Mouse (Mus musculus): ENCODE results near the gene Arid3a. TPM values are rescaled to one million over a fixed set of nuclear protein-coding genes. Genes with fewer than 3 reads are reported as not detected.

Arid3a gene
- polyA plus RNA-seq, 1 experiment, result 12.5 TPM

- 91% methylated on average over 13 of the region's 13 CpGs for WGBS
- TF ChIP-seq CTCF (IDR thresholded peaks at IDR 0.05; ENCODE audit: borderline replicate concordance, control insufficient read depth, extremely low read depth, insufficient read depth, low read length, poor library complexity) (no peak), POLR2A (IDR thresholded peaks at IDR 0.05; ENCODE audit: control insufficient read depth, extremely low read depth, insufficient read depth, low read length, poor library complexity) (no peak)
- H3K4me1 ChIP-seq (replicated peaks; ENCODE audit: control insufficient read depth, insufficient read depth, low read length), result peaks cover 14% of the 10 kb centered on the region
- H3K27ac ChIP-seq (ENCODE audit: control insufficient read depth, insufficient read depth, low read length), result no peak overlapping the region
- DNase-seq, result no peak
- no peaks in the 10 kb centered on the region for H3K36me3 ChIP-seq (ENCODE audit: control insufficient read depth, insufficient read depth, low read length)
- H3K27me3 ChIP-seq (ENCODE audit: control insufficient read depth, insufficient read depth, low read length), result no peaks in the 10 kb centered on the region
- H3K4me3 ChIP-seq (ENCODE audit: control insufficient read depth, insufficient read depth, low read length), result no peak overlapping the region
These were observed 7.5 kb downstream of the Arid3a start for GRCm38 (mm10) chr10:79934272-79934721.

- Histone ChIP-seq H3K27me3 (ENCODE audit: control insufficient read depth, insufficient read depth, low read length) (no peaks in the 10 kb centered on the region), H3K36me3 (ENCODE audit: control insufficient read depth, insufficient read depth, low read length) (no peaks in the 10 kb centered on the region), H3K4me1 (replicated peaks; ENCODE audit: control insufficient read depth, insufficient read depth, low read length) (peaks cover 14% of the 10 kb centered on the region), H3K4me3 (ENCODE audit: control insufficient read depth, insufficient read depth, low read length) (no peak overlapping the region), H3K27ac (ENCODE audit: control insufficient read depth, insufficient read depth, low read length) (no peak overlapping the region)
- TF ChIP-seq POLR2A (IDR thresholded peaks at IDR 0.05; ENCODE audit: control insufficient read depth, extremely low read depth, insufficient read depth, low read length, poor library complexity) (no peak), CTCF (IDR thresholded peaks at IDR 0.05; ENCODE audit: borderline replicate concordance, control insufficient read depth, extremely low read depth, insufficient read depth, low read length, poor library complexity) (no peak)
- WGBS, result 97% methylated on average over 16 of the region's 16 CpGs
- no peak for DNase-seq
These were observed 8.1 kb downstream of the Arid3a start for GRCm38 (mm10) chr10:79934794-79935569.

GRCm38 (mm10) chr10:79936284-79936910 lies 9.6 kb downstream of the Arid3a start:
- H3K4me1 ChIP-seq (replicated peaks; ENCODE audit: control insufficient read depth, insufficient read depth, low read length), result peaks cover 16% of the 10 kb centered on the region
- no peaks in the 10 kb centered on the region for H3K36me3 ChIP-seq (ENCODE audit: control insufficient read depth, insufficient read depth, low read length)
- DNase-seq, result no peak
- no peak overlapping the region for H3K4me3 ChIP-seq (ENCODE audit: control insufficient read depth, insufficient read depth, low read length)
- no peak overlapping the region for H3K27ac ChIP-seq (ENCODE audit: control insufficient read depth, insufficient read depth, low read length)
- no peak for TF ChIP-seq POLR2A (IDR thresholded peaks at IDR 0.05; ENCODE audit: control insufficient read depth, extremely low read depth, insufficient read depth, low read length, poor library complexity)
- no peak for TF ChIP-seq CTCF (IDR thresholded peaks at IDR 0.05; ENCODE audit: borderline replicate concordance, control insufficient read depth, extremely low read depth, insufficient read depth, low read length, poor library complexity)
- no peaks in the 10 kb centered on the region for H3K27me3 ChIP-seq (ENCODE audit: control insufficient read depth, insufficient read depth, low read length)
- WGBS, result 25% methylated on average over 10 of the region's 10 CpGs

- H3K27me3 ChIP-seq (ENCODE audit: control insufficient read depth, insufficient read depth, low read length), result no peaks in the 10 kb centered on the region
- no peaks in the 10 kb centered on the region for H3K36me3 ChIP-seq (ENCODE audit: control insufficient read depth, insufficient read depth, low read length)
- 2% methylated on average over 27 of the region's 27 CpGs for WGBS
- DNase-seq, result peak; percentile 58
- peaks cover 16% of the 10 kb centered on the region for H3K4me1 ChIP-seq (replicated peaks; ENCODE audit: control insufficient read depth, insufficient read depth, low read length)
- TF ChIP-seq CTCF (IDR thresholded peaks at IDR 0.05; ENCODE audit: borderline replicate concordance, control insufficient read depth, extremely low read depth, insufficient read depth, low read length, poor library complexity) (no peak), POLR2A (IDR thresholded peaks at IDR 0.05; ENCODE audit: control insufficient read depth, extremely low read depth, insufficient read depth, low read length, poor library complexity) (no peak)
- no peak overlapping the region for H3K4me3 ChIP-seq (ENCODE audit: control insufficient read depth, insufficient read depth, low read length)
- no peak overlapping the region for H3K27ac ChIP-seq (ENCODE audit: control insufficient read depth, insufficient read depth, low read length)
These were observed 10.1 kb downstream of the Arid3a start for GRCm38 (mm10) chr10:79936911-79937441.

GRCm38 (mm10) chr10:79937775-79938526 lies 11.1 kb downstream of the Arid3a start:
- Histone ChIP-seq H3K27ac (ENCODE audit: control insufficient read depth, insufficient read depth, low read length) (no peak overlapping the region), H3K27me3 (ENCODE audit: control insufficient read depth, insufficient read depth, low read length) (no peaks in the 10 kb centered on the region), H3K36me3 (ENCODE audit: control insufficient read depth, insufficient read depth, low read length) (no peaks in the 10 kb centered on the region), H3K4me1 (replicated peaks; ENCODE audit: control insufficient read depth, insufficient read depth, low read length) (peaks cover 16% of the 10 kb centered on the region), H3K4me3 (ENCODE audit: control insufficient read depth, insufficient read depth, low read length) (no peak overlapping the region)
- WGBS, result 67% methylated on average over 11 of the region's 11 CpGs
- TF ChIP-seq POLR2A (IDR thresholded peaks at IDR 0.05; ENCODE audit: control insufficient read depth, extremely low read depth, insufficient read depth, low read length, poor library complexity) (no peak), CTCF (IDR thresholded peaks at IDR 0.05; ENCODE audit: borderline replicate concordance, control insufficient read depth, extremely low read depth, insufficient read depth, low read length, poor library complexity) (no peak)
- no peak for DNase-seq

- DNase-seq, result no peak
- Histone ChIP-seq H3K27ac (ENCODE audit: control insufficient read depth, insufficient read depth, low read length) (no peak overlapping the region), H3K36me3 (ENCODE audit: control insufficient read depth, insufficient read depth, low read length) (no peaks in the 10 kb centered on the region), H3K4me3 (ENCODE audit: control insufficient read depth, insufficient read depth, low read length) (no peak overlapping the region), H3K27me3 (ENCODE audit: control insufficient read depth, insufficient read depth, low read length) (no peaks in the 10 kb centered on the region), H3K4me1 (replicated peaks; ENCODE audit: control insufficient read depth, insufficient read depth, low read length) (peaks cover 16% of the 10 kb centered on the region)
- WGBS, result 15% methylated on average over 7 of the region's 7 CpGs
- TF ChIP-seq POLR2A (IDR thresholded peaks at IDR 0.05; ENCODE audit: control insufficient read depth, extremely low read depth, insufficient read depth, low read length, poor library complexity), result no peak
- TF ChIP-seq CTCF (IDR thresholded peaks at IDR 0.05; ENCODE audit: borderline replicate concordance, control insufficient read depth, extremely low read depth, insufficient read depth, low read length, poor library complexity), result no peak
These were observed 13.9 kb downstream of the Arid3a start for GRCm38 (mm10) chr10:79940749-79941148.
